Mouse (Mus musculus): ENCODE results near the gene Hemk1.

DNA sequence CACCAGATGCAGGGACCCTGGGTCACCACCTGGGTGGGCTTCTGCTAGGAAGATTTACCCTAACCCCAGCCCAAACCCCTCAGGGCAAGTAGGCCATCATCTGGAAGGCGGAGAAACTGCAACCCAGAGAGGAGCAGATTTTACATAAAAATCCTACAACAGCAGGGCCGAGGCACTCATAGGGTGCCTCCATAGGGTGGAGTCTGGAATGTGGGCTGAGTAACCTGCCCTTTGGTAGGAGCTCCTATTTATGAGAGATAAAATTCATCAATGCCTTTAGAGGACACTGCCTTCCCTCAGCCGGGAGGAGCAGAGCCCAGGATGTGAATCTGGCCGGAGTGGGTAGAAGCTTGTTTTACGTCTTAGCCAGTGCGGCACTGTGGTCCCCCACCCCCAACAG, 39.3 kb downstream of the Hemk1 start:
- TF ChIP-seq CTCF (IDR thresholded peaks at IDR 0.05; ENCODE audit: borderline replicate concordance, extremely low read depth, insufficient read depth, insufficient read length) (no peak), POLR2A (IDR thresholded peaks at IDR 0.05; ENCODE audit: borderline replicate concordance, extremely low read depth, insufficient read depth, insufficient read length, poor library complexity, severe bottlenecking) (no peak)
